Mouse (Mus musculus): Measurements from ENCODE around the gene Mta1.

Gene Mta1

DNA sequence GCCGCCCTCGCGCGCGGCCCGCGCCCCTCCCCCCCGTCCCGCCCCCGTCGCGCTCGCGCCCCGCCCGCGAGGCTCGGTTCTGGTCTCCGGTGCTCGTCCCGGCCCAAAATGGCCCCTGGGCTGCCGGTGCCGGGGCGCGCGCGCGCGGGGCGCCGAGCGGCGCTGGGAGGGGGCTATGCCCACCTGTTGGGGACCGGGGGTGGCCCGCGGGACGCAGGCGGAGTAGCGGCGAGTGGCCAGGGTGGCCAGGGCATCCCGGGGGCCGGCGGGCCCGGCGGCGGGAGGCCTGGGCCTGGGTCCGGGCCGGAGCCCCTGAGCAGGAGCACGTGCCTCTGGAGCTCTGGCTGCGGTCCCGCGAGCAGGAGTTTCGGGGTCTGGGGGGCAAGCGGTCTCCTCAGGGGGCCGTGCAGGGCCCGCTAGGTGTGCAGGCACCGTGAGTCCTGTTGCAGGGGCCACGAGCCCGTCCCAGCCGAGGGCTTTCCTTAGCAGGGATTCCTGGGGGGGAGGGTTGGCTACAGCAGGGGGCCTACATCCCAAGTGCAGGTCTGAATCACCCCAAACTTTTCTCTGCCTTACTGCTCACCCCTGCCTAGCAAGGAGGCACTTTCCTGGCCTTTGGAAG is 563 bp downstream of the Mta1 start:
- peak in 1 of 2 experiments; percentile 37 for DNase-seq

DNA sequence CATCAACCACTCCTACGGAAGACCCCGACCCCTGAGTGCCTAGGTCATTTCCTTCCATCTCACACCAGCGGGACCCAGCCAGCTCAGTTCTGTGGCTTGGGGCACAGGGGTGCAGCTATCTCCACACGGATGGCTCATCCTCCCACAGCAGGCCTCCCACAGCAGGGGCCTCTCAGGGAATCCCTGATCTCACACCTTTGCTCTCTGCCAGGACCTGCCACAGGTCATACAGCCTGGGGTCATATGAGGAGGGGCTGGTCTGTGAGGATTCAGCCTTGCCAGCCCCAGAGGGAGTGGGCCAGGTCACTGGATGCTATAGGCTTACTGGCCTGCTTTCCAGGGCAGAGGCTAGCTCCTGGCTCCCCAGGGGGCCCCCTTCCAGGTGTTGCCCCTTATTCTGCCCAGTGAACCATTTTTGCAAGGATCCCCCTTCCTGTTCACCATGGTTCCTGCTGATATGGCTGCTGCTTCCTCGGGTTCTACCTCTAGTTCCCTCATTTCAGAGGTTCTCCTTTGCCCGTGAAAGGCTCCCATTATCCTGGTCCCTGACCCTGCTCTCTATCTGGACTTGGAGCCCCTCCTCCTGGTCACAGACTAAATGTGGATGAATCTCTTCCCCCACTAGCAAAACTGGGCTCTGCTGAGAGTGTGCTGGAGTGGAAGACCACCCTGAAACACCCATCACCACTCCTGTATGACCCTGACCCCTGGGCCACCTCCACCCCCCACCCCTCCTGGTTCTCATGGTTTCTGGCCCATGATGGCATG is 1.6 kb downstream of the Mta1 start:
- DNase-seq, result no peak

DNA sequence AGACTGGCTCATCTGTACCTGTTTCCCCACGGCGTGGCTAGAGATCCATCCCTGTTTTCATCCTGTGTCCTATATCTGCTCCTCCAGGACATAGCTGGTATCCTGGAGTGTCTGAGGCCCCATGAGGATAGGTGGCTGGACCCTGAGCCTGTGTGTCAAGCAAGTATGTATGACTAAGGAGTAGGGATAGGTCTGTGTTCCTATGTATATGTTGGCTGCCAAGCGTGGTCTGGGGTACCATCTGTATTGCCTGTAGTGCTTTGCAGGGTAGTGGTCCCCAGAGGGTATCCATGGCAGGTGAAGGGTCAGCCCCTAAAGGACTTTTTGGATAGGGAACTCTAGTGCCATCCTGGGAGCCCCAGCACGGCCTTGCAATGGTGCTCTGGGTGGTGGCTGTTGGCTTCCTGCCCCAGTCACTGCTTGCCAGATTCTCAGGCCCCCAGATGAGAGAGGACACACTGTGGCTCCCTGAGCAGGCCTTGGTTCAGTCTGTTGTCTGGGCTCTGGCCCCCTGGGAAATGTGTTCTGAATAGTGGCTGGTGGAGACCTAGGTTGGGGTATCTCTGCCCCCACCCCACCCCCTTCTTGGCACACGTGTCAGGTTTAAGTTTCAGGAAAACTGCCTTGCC is 2.5 kb downstream of the Mta1 start:
- DNase-seq, result peak; percentile 67 to 70

DNA sequence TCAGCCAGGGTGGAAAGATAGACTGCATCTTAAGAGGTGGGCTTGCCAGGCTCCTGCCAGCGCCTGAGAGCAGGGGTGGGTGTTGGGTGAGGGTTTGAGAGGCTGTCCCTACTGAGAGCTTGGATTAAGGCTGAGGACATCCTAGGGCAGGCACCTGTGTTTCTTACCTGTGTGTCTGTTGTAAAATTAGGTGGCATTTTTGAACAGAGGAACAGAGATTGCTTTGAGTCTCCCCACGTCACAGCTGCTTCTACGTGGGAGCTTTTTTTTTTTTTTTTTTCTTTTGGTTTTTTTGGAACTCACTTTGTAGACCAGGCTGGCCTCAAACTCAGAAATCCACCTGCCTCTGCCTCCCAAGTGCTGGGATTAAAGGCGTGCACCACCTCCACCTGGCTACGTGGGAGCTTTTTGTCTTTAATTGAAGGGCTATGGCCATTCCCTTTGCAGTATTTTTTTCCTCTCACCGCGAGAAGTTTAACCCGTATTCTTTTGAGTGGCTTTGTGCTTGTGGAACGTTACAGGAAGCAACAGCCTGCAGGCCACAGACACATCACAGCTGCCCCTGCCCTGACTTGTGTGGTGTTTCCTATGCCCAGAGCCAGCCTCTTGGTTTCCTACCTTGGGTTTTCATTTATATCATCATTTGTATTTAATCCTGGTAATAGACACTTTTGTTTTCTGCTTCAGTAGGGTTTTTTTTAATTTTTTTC is 3.3 kb downstream of the Mta1 start:
- no peak for DNase-seq

DNA sequence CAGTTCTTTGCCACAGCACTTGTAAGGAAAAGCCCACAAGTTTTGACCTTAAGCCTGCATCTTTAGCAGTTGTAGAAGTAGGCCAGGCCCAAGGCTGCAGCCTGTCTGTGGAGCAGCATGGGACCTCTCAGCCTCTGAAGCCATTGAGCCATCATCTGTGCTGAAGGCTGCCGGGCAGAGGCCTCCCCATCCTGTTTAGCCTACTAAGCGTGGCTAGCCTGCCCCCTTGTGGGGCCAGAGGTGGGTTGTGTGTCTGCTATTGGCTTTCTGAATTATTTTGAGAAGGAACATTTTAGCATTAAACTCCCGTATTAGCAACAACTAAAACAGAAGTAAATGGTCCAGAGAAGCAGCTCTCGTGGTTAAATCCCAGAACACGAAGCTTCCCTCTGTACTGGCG is 4.4 kb downstream of the Mta1 start:
- peak; percentile 66 to 75 for DNase-seq

DNA sequence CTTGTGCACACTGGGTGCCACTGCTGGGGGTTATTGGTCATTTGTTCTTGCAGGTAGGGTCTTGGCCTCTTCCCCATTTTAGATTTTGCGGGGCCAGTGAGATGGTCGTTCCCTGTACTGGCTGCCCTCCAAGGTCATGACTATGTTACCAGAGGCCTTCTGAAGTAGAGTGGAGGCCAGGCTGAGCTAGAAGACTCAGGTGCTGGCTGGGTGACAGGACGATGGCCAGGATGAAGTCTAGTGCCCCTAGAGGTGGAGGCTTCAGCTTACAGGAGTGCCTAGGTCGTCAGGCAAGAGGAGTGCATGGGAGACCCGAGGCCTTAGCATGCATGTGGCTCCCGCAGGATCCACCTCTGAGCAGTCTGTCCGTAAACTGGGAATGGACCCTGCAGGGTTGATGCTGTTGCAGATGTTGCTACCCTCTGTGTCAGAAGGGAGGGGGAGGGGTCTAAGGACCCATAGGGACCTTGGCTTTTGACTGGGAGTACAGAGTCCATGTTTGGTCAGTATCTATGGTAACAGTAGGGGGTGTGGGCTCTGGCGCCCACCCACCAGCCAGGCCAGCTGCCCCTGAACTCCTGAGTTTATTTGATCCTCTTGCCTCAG is 5.9 kb downstream of the Mta1 start:
- DNase-seq, result peak; percentile 35 to 40

DNA sequence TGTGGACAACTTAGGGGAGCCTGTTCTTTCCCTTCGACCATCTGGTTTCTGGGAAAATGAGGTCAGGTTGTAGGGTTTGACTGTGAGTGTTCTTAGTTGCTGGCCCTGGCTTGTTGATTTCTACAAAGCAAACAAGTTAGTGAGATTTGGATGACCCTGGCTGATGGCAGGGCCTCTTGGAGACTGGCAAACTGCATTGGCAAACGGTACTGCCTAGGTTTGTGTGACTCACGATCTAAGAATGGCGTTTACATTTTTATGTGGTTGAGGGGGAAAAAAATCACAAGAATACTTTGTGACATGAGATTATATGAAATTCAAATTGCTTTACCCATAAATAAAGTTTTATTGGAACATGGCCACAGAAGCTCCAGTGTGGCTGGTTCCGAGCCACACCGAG is 8.3 kb downstream of the Mta1 start:
- no peak for DNase-seq

DNA sequence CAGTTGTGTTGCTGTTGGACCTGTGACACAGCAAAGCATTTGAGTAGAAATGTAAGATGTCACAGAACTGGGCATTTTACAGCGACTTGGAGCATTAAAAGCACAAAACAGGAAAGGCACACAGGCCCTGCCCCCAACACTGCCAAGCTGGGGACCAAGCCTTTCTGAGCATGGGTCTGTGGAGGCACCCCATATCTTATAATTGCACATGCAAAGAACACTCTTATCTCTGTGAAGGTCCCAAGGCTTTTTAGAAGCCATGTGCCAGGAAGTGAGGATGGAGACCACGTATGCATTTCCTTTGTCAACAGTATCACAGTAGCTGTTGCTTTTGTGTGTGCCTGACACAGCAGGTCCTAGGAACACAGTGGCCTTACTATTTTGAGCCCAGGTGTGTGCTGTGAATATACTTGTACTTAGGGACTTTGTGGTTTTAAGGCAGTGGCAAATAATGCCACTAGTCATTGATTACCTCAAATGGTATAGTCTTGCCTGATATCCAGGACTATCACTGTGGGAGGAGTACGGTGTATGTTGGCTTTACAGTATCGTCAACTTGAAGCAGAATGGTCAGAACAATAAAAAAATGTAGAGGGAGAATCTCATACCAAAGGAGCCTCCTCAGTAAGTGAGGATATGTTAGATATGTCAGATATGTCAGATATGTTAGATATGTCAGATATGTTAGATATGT is 9.5 kb downstream of the Mta1 start:
- no peak for DNase-seq

DNA sequence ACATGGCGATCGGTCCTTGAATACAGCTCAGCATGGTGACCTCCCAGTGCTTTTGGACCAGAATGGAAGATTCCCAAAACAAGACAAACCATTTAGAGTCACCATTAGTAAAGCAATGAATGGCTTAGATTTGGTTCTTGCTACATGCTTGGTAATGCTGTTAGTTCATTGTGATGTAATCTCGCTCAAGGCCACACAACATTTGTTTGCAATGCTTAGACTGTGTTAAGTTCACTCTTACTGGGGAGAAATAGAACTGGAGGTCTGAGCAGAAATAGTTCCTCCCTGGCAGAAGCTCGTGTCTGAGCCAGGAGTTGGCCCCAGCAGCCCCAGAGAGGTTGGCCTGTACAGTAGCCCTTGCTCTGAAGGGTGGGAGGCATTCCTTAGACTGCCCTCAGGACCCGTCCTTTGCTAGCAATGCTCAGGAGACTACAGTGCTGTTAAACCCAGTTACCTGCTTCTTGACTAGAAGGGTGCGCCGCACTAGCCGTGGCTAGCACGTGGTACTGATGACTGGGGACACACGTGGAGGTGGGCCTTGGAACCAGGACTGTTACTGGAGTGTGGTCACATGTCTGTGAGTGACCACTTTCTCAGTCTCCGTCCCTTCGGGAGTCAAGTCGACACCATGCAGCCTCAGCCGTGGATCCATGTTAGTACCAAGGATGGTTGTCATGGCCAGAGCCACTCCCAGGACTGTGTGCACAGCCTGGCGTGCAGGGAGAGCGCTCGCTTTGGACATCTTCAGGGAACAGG is 10.6 kb downstream of the Mta1 start:
- no peak for DNase-seq

DNA sequence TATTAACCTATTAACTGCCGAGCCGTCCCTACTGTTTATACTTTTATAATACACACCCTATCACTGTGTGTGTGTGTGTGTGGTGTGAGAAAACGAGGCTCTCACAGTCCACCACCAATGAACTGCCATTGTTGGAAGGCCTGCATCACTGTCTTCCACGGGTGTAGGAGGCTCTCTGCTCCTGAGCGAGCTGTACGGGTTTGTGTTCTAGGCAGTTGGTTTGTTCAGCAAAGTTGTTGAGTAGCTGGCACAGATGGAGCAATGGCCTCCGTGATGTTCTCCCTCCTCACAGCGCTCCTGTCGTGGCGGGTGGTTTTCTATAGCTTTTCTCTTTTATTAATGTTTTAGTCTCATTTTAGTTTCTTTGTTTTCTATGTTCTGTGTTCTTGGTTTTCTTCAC is 11.7 kb downstream of the Mta1 start:
- no peak for DNase-seq

DNA sequence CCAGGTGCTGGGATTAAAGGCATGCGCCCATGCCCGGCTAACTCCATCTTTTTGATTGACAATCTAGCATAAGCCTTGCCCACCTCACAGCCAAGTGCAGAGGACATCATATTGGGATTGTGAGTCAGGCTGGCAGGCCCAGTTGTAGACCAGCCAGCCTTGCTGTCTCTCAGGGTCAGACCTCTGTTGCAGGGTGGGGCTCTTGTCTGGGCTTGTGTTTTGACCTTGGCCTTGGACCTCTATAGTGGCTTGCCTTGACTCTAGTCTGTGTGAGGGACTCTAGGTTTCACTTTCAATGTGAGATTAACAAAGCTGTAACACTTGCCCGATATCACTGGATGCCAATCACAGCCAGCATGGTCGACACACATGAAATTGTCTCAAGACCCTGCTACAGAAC is 16.1 kb downstream of the Mta1 start:
- no peak for DNase-seq

DNA sequence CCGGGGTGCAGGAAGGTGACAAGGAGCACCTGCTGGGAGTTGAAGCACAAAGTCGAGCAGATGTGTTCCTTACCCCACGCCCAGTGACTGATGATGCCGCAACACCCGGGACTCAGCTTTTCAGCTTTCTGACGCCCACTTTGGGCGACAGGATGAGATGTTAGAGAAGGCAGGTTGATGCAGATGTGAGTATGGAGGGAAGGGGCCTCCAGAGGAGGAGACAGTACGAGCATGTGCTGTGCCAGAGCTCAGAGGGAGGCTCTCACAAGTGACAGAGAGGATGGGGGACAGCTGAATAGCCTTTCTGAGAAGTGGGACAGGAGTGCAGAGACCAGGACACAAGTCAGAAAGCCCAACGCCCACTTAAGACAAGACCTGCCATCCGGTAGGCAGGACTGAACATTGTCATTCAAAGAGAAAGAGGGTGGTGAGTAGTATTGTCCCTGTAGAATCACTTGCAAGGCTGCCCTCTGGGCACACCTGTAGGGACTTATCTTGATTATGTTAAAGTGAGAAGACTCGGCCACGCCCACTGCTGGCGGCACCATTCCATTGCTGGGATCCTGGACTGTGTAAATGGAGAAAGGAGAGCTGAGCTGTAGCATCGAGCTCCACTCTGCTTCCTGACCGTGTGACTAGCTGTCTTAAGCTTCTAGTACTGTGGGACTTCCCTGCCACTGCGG is 16.9 kb downstream of the Mta1 start:
- no peak for DNase-seq

DNA sequence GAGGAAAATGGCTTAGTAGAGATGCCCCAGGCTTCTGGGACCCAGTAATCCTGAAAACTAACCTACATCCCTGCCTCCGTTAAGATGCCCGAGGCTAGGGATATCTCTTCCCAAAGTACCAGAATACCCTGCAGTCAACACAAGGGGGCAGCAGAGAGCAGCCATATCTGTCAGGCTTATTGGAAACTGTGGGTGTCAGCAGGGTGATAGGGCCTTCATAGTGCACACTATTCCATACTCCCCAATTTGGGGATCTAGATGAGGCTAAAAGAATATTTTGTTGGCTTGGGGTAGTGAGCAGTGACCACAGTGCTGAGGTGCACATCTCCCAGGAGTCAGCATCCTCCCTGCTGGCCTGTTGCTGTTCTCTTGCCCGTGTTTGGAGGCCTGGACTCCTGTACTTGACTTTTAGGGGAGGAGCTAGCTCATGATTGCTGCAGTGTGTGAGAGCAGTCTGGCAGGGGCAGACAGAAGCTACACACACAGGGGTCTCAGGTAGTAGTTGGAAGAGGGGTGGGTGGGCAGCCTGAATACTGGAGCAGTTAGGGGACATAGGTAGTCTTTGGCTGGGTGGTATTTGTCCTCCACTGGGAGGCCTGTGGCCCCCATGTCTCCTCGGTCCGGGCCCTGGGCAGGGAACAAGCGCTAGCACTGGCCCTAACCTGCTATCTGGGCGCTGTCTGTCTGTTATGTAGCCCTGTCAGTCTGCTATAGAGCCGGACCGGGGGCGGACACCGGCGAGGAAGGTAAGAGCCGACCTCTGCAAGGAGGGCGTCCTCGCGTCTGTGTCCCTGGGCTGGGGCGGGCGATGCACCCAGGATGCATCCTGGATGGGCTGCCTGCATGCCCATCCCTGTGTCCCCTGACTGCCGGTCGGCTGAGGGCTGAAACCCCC is 21.7 kb downstream of the Mta1 start:
- peak; percentile 85 to 86 for DNase-seq

DNA sequence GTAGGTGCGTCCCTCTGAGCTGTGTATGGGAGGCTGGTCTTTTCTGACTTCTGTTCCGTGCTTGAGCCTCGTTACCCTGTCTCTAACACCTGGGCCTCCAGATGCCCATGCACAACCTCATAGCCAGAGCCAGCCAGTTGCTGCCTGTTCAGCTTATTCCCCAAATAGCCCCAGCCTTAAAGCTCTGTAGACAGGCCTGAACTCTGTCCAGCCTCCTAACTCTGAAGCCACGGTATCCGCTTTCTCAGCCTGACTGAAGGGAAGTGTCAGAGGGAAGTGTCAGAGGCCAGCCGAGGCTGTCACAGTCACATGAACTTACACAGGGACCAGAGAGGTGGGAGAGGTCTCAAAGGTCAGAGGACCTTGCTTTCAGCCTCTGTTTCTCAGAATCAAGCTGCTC is 26.6 kb downstream of the Mta1 start:
- DNase-seq, result no peak

DNA sequence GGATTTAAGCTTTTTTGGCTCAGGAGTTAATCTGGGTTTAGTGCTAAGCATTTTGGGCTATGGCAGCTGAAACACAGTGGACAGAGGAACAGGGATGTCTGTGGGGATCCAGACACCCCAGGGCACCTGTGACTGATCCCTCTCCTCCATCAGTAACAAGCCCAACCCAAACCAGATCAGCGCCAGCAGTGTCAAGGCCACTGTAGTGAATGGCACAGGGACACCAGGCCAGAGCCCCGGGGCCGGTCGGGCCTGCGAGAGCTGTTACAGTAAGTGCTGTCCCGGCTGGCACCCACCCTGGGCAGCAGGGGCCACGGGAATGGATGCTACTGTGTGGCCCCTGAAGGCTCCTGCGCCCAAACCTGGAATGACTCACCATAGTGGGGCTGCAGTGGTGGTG is 32.7 kb downstream of the Mta1 start:
- DNase-seq, result no peak

DNA sequence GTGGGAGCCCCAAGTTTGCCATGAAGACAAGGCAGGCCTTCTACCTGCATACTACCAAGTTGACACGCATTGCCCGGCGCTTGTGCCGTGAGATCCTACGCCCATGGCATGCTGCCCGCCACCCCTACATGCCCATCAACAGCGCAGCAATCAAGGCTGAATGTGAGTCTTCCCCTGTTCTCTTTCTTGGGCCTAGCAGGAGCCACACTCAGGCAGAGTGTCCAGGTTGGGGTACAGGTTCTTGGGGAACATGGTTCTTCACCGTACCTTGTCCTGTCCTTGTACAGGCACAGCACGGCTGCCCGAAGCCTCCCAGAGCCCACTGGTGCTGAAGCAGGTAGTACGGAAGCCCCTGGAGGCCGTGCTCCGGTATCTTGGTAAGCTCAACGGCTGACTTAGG is 33.5 kb downstream of the Mta1 start:
- DNase-seq, result no peak

DNA sequence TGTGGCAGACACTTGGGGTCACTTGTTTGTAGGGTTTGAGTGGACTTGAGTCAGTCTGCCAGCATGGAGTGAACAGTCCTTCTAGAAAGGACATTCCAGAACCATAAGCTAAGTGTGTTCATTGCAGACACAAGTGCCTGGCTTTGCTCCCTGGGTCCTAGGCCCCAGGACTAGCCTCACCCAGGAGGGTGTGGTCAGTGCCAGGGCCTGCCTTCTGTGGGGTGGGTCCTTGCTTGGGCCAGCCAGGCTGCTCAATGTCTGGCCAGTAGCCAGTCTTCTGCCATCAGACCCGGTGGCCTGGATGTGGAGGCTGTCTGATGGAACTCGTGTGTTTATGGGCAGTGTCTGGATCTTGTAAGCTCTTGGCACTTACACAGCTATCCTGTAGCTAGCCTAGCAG is 34.5 kb downstream of the Mta1 start:
- DNase-seq, result no peak

DNA sequence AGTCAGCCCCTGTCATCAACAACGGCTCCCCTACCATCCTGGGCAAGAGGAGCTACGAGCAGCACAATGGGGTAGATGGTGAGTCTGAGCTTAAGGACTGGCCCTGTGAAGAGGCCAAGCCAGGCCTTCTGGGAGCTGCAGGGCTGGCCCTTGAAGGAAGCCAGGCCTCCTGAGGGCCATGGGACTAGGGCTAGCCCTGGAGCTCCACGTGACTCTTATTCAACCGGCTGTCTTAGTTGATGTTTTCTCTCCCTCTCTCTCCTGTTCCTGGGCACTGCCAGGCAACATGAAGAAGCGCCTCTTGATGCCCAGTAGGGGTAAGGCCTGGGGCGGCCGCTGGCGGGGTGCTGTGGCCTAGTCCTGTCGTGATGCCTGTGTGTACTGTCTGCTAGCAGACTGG is 35.2 kb downstream of the Mta1 start:
- no peak for DNase-seq

DNA sequence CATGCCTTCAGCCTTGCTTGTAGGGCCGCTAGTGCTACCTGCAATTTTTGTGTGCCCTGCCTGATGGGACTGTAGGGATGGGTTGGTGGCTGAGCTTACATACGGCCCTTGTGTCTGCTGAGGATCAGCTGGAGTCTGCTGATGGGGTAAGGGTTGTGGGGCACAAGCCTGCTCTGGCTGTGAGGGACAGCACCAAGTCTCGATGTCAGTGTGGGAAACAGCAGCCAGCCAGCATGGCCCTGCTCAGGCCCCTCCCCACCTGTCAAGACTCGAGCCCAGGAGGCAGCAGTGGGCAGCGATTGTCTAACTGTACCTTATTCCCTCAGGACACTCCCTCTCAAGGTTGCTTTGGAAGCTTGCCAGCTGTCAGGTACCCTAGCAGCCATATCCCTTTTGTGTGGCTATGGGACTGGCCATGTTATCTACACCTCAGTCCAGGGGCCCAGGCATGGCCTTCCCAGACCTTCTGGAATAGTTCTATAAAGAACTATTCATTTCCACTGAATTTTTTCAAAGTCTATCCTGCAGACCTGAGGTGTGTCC is 35.9 kb downstream of the Mta1 start:
- no peak for DNase-seq

DNA sequence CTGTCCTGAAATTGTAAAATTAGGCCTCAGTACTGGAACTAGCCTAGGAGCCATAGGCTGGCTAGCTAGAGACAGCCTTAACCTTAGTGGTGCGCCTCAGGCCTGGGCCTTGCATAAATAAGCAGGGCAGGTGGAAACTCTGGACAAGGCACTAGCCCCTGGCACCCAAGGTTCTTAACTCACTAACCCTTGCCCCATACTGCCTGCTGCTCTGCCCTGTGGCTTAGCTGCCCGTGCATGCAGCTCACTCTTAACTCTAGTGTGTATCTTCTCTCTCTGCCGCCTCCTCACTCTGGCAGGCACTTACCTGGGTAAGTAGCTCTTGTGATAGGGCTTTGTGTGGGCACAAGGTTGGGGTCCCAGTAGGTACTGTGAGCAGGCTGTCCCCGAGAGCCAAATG is 36.4 kb downstream of the Mta1 start:
- DNase-seq, result no peak
